Mouse (Mus musculus) G1E-ER4 (cell line): ENCODE data around the gene Lgals12. TPM values are rescaled to one million over a fixed set of nuclear protein-coding genes. Genes with fewer than 3 reads are reported as not detected.

Experiments used
- GATA1 ChIP-seq: IDR thresholded peaks from one replicate; pipeline ENCODE4 v1.8.0; 2012; ENCODE audit warnings: low read length, inconsistent platforms
- polyA plus RNA-seq: library from polyadenylated mRNA; stranded (reverse); fragments of >175 nt; gene quantifications from 2 replicates; pipeline ENCODE4 v1.2.3, GENCODE M21; 2012

The Lgals12 gene
- polyA plus RNA-seq = not detected in 2 replicates

DNA sequence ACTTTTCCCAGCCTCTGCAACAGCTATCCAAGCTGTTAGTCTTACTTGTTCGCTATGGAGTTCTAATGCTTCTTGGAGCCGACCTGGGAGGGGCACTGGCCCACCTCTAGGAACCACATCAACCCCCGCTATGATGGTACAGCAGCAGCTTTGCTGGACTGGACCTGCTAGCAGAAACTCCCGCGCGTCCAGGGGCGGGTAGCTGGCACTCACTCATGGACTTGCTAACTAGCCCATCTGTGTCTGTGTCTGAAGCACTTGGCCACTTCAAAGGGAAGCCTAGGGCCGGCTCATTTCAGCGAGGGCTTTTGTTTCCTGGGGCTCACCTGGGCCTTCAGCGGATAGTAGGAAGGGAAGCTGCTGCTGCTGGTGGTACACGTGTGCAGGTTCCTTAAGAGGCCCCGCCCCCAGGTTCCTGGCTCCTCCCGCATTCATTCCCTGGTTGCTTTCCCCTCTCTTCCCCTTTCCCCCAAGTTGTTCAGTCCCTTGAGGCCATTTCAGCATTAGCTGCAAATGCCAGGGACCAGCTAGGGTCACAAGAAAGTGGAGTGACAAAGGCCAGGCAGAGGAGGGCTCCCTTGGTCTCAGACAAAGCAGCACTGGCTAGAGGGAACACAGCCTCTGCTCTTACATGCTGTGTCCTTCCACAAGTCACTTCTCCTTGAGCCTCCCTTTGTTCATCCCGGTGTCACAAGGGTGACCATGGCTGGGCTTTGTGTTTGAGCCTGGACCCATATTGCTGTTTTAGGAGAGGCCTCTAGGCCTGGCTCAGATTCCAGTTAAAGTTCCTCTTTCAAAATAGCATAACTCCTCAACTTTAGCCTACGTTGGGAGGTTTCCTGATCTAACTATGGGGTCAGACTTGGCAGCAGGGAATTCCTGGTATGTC lies at the start of gene Lgals12:
Lgals12 (minus strand) TSS at position 393 of the 889 bp plus-strand sequence.
- TF ChIP-seq GATA1 = no peak

DNA sequence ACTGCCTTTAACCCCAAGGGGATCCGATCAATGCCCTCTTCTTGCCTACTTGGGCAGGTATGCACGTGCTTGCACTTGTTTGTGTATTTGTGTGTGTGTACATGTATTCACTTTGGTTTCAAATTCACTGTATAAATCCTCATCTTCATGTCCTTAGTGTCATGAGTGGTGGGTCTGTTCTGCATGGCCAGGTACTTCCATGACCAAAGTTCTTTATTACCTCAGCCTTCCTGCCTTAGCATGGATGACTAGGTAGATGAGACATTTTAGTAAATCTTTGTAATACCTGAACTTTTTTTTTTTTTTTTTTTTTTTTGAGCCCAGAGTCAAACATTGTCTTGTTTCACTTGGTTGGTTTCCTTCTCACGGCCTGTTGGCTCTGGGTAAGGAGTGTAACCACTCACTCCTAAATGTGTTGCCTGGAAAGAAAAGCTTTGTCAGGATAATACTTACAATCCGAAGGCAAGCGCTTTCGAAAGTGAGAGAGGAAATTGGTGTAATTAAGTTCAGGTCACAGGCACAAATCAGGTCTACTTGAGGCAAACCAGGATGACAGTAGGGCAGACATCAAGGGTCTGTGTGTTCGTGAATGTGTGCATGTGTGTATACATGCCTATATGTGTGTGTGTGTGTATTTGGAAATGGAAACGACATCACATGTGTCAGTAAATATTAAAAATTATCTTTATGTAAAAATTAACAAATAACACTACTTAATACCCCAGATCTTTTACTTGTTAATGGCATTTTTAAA lies 42.1 kb upstream of the Lgals12 start:
- TF ChIP-seq GATA1 = no peak

DNA sequence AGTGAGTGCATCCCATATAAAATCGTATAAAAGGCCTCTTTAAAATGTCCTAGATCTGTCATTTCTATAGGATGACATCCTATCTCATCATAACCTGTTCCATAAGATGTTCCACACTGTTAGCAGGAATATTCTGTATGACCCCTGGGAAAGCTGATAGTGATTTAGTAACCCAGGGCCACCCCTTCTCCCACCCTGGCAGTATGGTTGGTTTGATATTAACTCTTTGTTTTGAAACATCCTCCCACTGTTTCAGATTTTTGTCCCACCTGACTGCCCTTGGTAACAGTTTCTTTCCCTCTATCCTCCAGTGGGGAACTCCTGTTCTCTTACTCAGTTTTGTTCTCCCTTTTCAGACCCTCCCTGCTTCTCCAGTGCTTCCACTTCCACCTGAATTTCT lies 26.8 kb upstream of the Lgals12 start:
- TF ChIP-seq GATA1 = no peak

DNA sequence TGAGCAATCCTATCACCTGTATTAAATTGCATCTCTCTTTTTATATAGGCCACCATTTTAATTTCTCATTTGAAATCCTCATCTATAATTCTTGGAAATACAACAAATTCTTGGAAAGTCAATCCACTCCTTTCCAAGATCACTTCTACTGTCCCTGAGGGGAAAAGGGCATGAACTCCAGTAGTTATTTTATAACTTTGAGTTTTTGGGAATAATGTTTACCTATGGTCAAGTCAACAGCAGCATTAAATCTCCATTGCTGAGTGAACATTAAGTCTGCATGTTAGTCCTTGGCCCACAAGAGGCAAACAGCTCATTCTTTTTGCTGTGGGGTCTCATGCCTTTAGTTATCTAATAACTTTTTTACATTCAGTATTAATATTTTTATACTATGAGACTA lies 26.0 kb upstream of the Lgals12 start:
- TF ChIP-seq GATA1 = no peak

DNA sequence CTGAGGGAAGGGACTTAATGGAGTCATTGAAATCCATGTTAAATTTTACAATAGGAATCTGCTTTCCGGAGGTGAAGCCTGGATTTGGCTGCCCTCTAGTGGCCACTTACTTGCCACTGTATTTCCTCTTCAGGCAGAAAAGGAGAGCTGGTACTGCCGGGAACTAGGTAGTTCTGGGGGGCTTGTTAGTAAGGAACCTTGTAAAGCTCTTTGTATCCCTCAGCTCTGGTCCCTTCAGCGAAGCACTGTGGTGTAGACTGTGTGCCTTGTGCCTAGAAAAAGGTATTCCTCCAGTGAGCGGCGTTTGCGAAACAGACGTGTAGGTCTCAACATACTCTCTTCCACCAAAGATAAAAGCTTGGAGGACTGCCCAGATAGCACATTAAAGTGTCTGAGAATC lies 10.7 kb upstream of the Lgals12 start:
- no peak for TF ChIP-seq GATA1

DNA sequence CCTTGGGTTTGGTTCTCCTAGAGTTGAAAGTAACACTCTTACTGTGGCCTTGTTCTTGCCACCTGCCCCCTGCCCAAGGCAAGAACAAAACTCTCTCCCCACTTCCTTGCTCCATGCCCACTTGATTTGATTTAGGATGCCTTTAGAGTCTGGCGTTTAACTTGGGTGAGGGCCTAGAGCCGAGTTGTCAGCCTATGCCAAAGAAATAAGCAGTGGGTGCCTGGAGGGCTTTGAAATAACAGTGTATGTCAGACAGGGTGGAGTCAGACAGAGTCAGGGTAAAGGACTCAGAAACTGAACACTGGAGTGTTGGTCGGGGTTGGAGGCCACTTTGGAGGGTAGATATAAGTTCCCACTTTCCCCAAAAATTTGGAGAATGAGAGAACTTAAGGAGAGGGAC lies 10.1 kb upstream of the Lgals12 start:
- TF ChIP-seq GATA1 = no peak

DNA sequence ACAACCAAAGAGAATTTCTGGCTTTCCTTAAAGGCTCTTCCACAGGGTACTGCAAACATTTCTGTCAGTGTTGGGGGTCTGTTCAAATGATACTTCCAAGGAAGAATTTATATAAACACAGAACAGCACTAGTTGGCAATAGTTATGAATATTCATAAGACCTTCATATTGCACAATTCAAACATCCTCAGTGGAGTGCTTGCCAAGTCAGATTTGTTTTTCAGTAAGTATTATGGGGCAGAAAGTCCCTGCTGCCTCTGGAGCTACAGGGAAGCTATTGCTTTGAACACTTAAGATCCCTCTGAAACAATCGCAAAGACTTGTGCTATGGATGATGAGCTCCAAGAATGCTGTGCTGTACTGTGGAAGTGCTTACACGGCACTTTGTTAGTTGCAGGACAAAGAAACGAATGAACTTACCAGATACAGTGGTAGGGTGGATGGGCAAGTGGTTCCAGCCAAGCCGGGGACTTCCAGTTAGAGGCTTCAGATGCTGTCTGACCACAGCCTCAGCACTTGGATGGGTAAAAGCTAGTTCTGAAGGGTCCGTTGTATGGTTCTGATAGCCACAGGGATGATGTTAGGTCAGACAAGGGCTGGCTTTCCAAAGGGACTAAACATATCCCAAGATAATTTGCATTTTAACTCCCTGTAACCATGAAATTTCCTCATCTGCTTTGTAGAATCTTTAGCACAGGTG lies 9.4 kb upstream of the Lgals12 start:
- no peak for TF ChIP-seq GATA1

DNA sequence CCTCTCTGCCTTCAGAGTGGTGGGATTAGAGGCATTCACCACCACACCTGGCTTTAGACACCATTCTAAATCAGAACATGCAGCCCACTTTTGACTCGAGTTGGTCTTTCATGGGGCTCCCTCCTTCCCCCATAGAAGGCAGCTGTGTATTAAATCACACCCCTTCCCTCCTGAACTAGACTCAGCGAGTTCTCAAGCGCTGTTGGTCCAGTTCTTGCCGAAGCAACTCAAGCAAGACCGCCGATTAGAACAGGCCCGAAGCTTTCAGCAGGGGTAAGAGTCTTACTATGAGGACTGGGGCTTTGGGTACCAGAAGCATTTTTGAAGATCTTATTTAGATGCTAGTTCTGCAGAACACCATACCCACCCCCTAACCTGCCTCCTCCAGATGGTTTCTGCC lies 6.2 kb upstream of the Lgals12 start:
- no peak for TF ChIP-seq GATA1

DNA sequence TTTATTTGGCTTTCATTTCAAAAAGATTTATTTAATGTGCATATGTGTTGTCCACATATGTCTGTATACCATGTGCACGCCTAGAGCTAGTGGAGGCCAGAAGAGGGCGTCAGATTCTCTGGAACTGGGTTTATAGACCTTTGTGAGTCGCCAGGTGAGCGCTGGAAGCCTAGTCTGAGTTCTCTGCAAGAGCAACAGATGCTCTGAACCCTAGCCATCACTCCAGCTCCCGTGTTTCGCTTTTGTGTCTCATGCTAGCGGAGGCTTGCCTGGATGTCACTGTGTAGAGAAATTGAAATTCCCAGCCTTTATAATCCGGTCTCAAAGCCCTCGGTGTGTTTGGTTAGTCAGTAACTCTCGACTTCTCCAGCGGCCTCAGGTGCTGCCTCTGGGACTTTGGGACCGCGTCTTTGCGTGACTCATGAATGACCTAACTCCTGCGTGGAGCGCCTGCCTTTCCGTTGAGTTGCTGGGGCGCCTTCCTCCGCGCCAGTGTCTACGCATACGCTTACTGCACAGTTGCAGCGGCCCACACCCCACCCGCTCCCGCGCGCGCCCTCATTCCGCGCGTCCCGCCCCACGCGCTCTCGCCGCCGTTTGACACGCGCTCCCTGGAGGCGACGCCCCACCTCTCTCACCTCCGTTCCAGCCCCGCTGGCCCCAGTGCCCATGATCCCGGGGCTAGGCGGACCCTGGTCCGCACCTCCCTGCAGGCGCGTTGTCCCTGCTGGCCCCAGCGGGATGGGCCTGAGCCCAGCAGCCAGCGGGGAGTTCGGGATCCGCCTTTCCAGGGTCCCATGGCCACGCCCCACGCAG lies 5.2 kb upstream of the Lgals12 start, which contains the start of gene Hrasls5:
Hrasls5 (plus strand) TSS at position 600 of the 816 bp plus-strand sequence.
- no peak for TF ChIP-seq GATA1

DNA sequence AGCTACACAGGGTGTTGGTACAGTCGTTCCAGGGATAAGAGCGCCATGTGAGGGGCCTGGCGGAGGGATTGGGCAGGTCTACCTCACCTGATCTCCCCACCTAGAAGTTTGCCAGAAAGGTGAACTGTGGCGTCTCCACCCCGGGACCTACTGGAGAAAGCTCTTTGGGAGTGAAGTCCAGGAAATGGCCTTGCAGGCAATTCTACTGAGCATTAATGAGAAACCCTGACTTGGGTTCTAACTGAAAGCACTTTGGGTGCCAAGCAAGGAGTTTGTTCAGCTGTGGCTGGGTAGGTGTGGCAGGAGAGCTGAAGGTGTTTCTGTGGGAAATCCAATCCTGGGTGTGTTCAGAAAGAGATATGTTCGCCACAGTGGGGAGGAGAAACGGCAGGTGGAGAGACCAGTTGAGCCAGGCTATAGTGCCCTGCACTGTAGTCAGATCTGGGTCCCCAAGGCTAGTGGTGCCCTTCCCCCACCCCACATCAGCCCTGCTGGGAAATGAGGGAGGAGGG lies 753 bp upstream of the Lgals12 start:
- no peak for TF ChIP-seq GATA1

DNA sequence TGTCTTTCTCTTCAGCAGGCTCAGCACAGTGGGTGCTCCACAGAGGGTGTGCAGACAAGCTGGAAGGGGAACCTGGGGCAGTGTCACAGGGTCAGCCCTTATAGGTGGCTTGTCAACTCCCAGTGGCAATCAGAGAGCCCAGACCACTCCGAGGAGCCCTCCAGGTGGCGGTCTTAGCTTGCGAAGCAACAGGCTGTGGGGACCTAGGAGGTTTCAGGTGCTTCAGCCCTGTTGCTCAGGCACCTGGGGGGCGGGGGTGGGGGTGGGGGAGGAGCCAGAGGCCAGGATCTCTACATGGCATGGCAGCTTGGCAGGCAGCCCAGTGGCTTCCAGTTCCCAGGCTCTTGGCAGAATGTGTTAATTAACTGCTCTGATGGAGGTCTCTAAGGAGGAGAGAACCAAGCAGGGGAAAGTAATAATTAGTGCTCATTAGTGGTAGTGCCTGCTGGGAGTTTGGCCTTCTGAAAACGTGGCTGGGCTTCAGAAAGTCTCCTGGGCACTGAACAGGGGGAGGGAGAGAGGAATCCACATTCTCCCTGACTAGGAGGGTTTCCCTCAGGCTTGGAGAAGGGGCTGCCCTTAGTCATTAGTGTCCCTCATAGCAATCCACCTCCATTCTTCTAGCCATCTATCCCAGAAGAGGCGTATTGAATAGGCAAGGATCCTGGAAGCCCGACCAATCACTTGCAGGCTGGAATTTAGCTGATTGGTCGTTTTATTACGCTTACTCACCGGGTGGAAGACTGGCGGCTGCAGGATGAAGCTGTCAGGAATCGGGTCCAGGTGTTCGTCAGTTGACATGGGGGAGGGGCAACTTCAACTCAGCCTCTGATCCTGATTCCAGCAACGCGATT lies 836 bp downstream of the Lgals12 start:
- no peak for TF ChIP-seq GATA1

DNA sequence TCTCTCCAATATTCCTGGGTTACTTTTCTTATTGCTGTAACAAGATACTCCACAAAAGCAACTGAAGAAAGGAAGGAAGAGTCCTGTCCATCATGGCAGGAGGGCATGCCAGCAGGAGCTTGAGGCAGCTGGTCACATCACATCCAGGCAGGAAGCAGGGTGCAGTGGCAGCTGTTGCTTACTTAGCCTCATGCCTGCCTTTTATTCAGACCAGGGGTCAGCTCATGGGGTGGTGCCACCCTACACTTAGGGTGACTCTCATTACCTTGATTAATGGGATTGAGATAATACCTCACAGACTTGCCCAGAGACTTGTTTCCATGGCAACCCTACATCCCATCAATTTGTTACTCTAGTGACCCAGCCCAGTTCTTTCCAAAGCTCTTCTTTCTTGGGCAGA lies 2.0 kb downstream of the Lgals12 start:
- TF ChIP-seq GATA1 = no peak

DNA sequence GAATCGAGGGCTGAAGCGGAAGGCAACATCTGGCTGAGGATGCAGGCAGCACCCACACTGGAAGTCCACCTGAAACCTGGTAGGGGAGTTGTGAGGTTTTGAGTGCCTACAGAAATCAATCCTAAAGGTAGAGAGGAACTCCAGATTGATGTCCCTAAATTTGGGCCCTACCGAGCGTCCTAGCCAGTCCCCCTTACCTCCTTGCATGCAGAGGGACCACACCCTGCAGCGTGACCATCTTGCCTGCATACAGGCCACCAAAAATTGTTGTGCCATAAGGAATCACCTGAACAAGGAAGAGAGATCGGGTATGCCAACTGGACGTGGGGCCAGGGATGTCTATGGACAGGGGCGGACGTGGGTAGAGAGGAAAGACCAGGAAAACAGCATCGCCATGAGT lies 2.9 kb downstream of the Lgals12 start:
- no peak for TF ChIP-seq GATA1

DNA sequence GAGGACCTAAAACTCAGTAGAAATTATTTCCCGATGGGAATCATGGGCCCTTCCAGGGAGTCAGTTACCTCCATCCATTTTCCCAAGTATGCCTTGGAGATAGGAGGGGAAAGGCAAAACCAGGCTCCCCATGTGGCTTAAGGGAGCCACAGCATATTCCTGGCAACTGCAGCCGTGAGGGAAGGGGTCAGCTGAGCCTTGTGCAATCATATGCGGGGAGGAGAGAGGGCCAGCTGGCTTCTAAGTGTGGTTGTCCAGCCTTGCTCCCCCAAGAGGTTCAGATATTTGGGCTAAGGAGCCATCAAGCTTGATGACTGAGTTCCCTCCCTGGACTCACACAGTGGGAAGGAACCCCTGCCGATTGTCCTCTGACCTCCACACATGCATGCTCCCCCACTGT lies 5.4 kb downstream of the Lgals12 start:
- no peak for TF ChIP-seq GATA1
